Mouse (Mus musculus) cerebellum, adult (tissue): ENCODE results near the gene Agxt2.

Experiments
- ATAC-seq: cut with Nextera tagmentation; 2 replicates; pipeline ENCODE4 v1.9.2; 2017; ENCODE audit warnings: mild to moderate bottlenecking, moderate library complexity, mixed read lengths; ENCODE audit not compliant: insufficient number of reproducible peaks, low FRiP score, low TSS enrichment

The Agxt2 gene

GRCm38 (mm10) chr15:10358039-10358948, at the start of gene Agxt2:
Agxt2 (plus strand) TSS chr15:10358532.
- no peak for ATAC-seq

- no peak for ATAC-seq
Measured at GRCm38 (mm10) chr15:10311826-10312225, 46.5 kb upstream of the Agxt2 start.

- ATAC-seq: no peak
Measured at GRCm38 (mm10) chr15:10313522-10314455, 44.5 kb upstream of the Agxt2 start.

- ATAC-seq: no peak
Measured at GRCm38 (mm10) chr15:10325080-10325479, 33.3 kb upstream of the Agxt2 start, which contains the start of gene Gm21973. Gm21973 (plus strand) TSS chr15:10325380.

- no peak for ATAC-seq
Measured at GRCm38 (mm10) chr15:10330626-10331025, 27.7 kb upstream of the Agxt2 start.

GRCm38 (mm10) chr15:10332566-10332965, 25.8 kb upstream of the Agxt2 start:
- no peak for ATAC-seq

GRCm38 (mm10) chr15:10338606-10339005, 19.7 kb upstream of the Agxt2 start:
- no peak for ATAC-seq

- ATAC-seq: no peak
Measured at GRCm38 (mm10) chr15:10347044-10347443, 11.3 kb upstream of the Agxt2 start.

GRCm38 (mm10) chr15:10366331-10366730, 8.0 kb downstream of the Agxt2 start:
- ATAC-seq: no peak

- no peak for ATAC-seq
Measured at GRCm38 (mm10) chr15:10375404-10375803, 17.1 kb downstream of the Agxt2 start.

- no peak for ATAC-seq
Measured at GRCm38 (mm10) chr15:10378338-10378959, 20.1 kb downstream of the Agxt2 start.

- ATAC-seq: no peak
Measured at GRCm38 (mm10) chr15:10379757-10380458, 21.6 kb downstream of the Agxt2 start.

- no peak for ATAC-seq
Measured at GRCm38 (mm10) chr15:10387263-10387662, 28.9 kb downstream of the Agxt2 start.

- no peak for ATAC-seq
Measured at GRCm38 (mm10) chr15:10399795-10400194, 41.5 kb downstream of the Agxt2 start.

- ATAC-seq: no peak
Measured at GRCm38 (mm10) chr15:10400415-10400814, 42.1 kb downstream of the Agxt2 start.

GRCm38 (mm10) chr15:10409842-10410241, 51.5 kb downstream of the Agxt2 start:
- no peak for ATAC-seq

- no peak for ATAC-seq
Measured at GRCm38 (mm10) chr15:10410881-10411280, 52.5 kb downstream of the Agxt2 start.

GRCm38 (mm10) chr15:10413656-10414055, 55.3 kb downstream of the Agxt2 start:
- ATAC-seq: no peak

- ATAC-seq: no peak
Measured at GRCm38 (mm10) chr15:10421138-10421784, 62.9 kb downstream of the Agxt2 start.
